Mouse (Mus musculus) cerebellum, adult (tissue): Measurements from ENCODE around the gene Rab12.
A peak's percentile ranks its signal among the peaks of the same experiment; 100 is the strongest.

Experiments used
- ATAC-seq: cut with Nextera tagmentation; 2 replicates; pipeline ENCODE4 v1.9.2; 2017; ENCODE audit warnings: mild to moderate bottlenecking, moderate library complexity, mixed read lengths; ENCODE audit not compliant: insufficient number of reproducible peaks, low FRiP score, low TSS enrichment

Rab12 gene

GRCm38 (mm10) chr17:66503466-66503865, 16.1 kb downstream of the Rab12 start:
- no peak for ATAC-seq

- no peak for ATAC-seq
Observed at GRCm38 (mm10) chr17:66502865-66503264, 16.7 kb downstream of the Rab12 start.

GRCm38 (mm10) chr17:66498598-66498997, 20.9 kb downstream of the Rab12 start:
- no peak for ATAC-seq

- no peak for ATAC-seq
Observed at GRCm38 (mm10) chr17:66496589-66496988, 22.9 kb downstream of the Rab12 start.

- ATAC-seq: peak; percentile 45; the same call in 1 of the 2 replicates
Observed at GRCm38 (mm10) chr17:66490022-66490601, 29.4 kb downstream of the Rab12 start.

- ATAC-seq: no peak
Observed at GRCm38 (mm10) chr17:66486576-66486975, 33.0 kb downstream of the Rab12 start.

GRCm38 (mm10) chr17:66485742-66486141, 33.8 kb downstream of the Rab12 start:
- ATAC-seq: peak; percentile 77

- no peak for ATAC-seq
Observed at GRCm38 (mm10) chr17:66484965-66485364, 34.6 kb downstream of the Rab12 start.

- no peak for ATAC-seq
Observed at GRCm38 (mm10) chr17:66483651-66484454, 35.7 kb downstream of the Rab12 start.

- no peak for ATAC-seq
Observed at GRCm38 (mm10) chr17:66481295-66481694, 38.2 kb downstream of the Rab12 start.

GRCm38 (mm10) chr17:66480491-66481278, 38.8 kb downstream of the Rab12 start:
- ATAC-seq: no peak

- ATAC-seq: no peak
Observed at GRCm38 (mm10) chr17:66479813-66480490, 39.6 kb downstream of the Rab12 start.

GRCm38 (mm10) chr17:66479311-66479710, 40.2 kb downstream of the Rab12 start:
- ATAC-seq: no peak

- no peak for ATAC-seq
Observed at GRCm38 (mm10) chr17:66473205-66473604, 46.3 kb downstream of the Rab12 start.

GRCm38 (mm10) chr17:66471775-66472174, 47.8 kb downstream of the Rab12 start:
- ATAC-seq: no peak

- ATAC-seq: no peak
Observed at GRCm38 (mm10) chr17:66471252-66471651, 48.3 kb downstream of the Rab12 start.

GRCm38 (mm10) chr17:66470020-66470419, 49.5 kb downstream of the Rab12 start:
- no peak for ATAC-seq

GRCm38 (mm10) chr17:66457278-66457677, 62.3 kb downstream of the Rab12 start:
- no peak for ATAC-seq

GRCm38 (mm10) chr17:66451143-66451542, 68.4 kb downstream of the Rab12 start:
- no peak for ATAC-seq

GRCm38 (mm10) chr17:66450526-66451070, 68.9 kb downstream of the Rab12 start:
- no peak for ATAC-seq
